Mouse (Mus musculus) monocyte, adult 5-6 weeks (primary cell): ENCODE data around the gene Zfp616. TPM values are rescaled to one million over a fixed set of nuclear protein-coding genes. Genes with fewer than 3 reads are reported as not detected.

ENCODE experiments used
- ATAC-seq: fragments of 153-309, 156-312 bp; replicated peaks from 2 replicates; pipeline ENCODE4 v1.8.0; 2017; ENCODE audit warnings: mild to moderate bottlenecking; ENCODE audit not compliant: low TSS enrichment, insufficient number of reproducible peaks, severe bottlenecking, poor library complexity, low FRiP score
- total RNA-seq: library from RNA; stranded (forward); fragments of 200-1000, 200-491, 200-594 nt; gene quantifications from 3 replicates; pipeline ENCODE4 v1.2.3, GENCODE M21; 2017

The Zfp616 gene
- not detected in 3 replicates for total RNA-seq

DNA sequence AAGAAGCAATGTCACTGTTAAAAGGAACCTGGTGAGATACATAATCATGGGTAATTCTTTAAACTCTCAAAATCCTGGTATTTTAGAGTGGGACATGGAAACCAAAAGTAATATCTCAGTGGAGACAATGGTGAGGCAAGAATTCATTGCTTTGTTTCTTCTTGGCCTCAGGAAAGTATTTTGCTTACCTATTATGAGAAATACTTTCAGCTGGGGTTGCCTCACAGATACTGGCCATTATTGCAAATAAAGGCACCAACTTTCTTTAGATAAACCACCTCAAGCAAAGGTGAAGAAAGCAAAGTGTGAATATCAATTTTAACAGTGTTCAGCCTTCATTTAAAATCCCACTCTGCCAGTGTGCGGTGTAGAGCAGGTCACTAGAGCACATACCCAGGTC is at the start of gene Zfp616:
Gene Zfp616 (plus strand): TSS at position 301 of the 400 bp plus-strand sequence.
- ATAC-seq = no peak

DNA sequence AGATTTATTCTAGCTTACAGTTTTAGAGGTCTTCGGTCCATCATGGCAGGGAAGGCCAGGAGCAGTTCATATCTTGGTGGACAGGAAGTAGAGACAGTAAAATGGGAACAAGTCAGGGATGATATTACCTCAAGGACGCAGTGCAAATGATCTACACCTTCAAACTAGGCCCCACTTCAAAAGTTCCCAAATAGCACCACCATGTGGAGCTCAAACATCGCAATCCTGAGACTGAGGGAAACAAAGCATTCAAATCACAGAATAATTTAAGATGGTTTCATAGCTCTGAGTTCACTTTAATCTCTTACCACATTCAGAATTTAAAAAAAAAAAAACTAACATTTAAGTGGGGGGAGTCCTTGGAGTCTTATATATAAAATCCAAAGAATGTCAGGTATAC is 18.4 kb upstream of the Zfp616 start:
- ATAC-seq = no peak

- no peak for ATAC-seq
Measured at GRCm38 (mm10) chr11:74056451-74056850, 13.3 kb upstream of the Zfp616 start, which contains the start of the genes Olfr139 and Olfr399. Olfr139 (minus strand) TSS chr11:74056551. Olfr399 (minus strand) TSS chr11:74056615.

- ATAC-seq = peak; percentile 98
Measured at GRCm38 (mm10) chr11:74100724-74101123, 31.0 kb downstream of the Zfp616 start.

GRCm38 (mm10) chr11:74101507-74101906 is 31.8 kb downstream of the Zfp616 start:
- ATAC-seq = peak; percentile 76

- ATAC-seq = no peak
Measured at GRCm38 (mm10) chr11:74105066-74105465, 35.3 kb downstream of the Zfp616 start.

GRCm38 (mm10) chr11:74113412-74113811 is 43.7 kb downstream of the Zfp616 start, which contains the start of gene Olfr401:
Olfr401 (plus strand) TSS chr11:74113712.
- ATAC-seq = no peak

Other genes starting within 250 kb of the Zfp616 start
- gene Olfr393, start 218.5 kb upstream of the Zfp616 start, total RNA-seq = not detected in 3 replicates
- not detected in 3 replicates for gene Olfr394, start 179.2 kb upstream of the Zfp616 start, total RNA-seq
- not detected in 3 replicates for gene Olfr395, start 160.7 kb upstream of the Zfp616 start, total RNA-seq
- gene Olfr23, start 133.3 kb upstream of the Zfp616 start, total RNA-seq = not detected in 3 replicates
- not detected in 3 replicates for gene Olfr397, start 109.1 kb upstream of the Zfp616 start, total RNA-seq
- gene Olfr398, start 79.5 kb upstream of the Zfp616 start, total RNA-seq = not detected in 3 replicates
- not detected in 3 replicates for gene Olfr139, start 13.4 kb upstream of the Zfp616 start, total RNA-seq
- gene Olfr399, start 13.3 kb upstream of the Zfp616 start, total RNA-seq = not detected in 3 replicates
- not detected in 3 replicates for gene Olfr401, start 43.8 kb downstream of the Zfp616 start, total RNA-seq
- not detected in 3 replicates for gene Olfr402, start 83.6 kb downstream of the Zfp616 start, total RNA-seq
- gene Olfr403, start 116.3 kb downstream of the Zfp616 start, total RNA-seq = not detected in 3 replicates
- gene Olfr43, start 141.4 kb downstream of the Zfp616 start, total RNA-seq = not detected in 3 replicates
- not detected in 3 replicates for gene Olfr406, start 189.9 kb downstream of the Zfp616 start, total RNA-seq
- not detected in 3 replicates for gene Olfr59, start 213.8 kb downstream of the Zfp616 start, total RNA-seq